Mouse (Mus musculus): ENCODE data around the gene Tmc8. TPM values are rescaled to one million over a fixed set of nuclear protein-coding genes. Genes with fewer than 3 reads are reported as not detected.
"Not testable (repeated sequence)": the region's sequence is repeated elsewhere in the genome, so short reads cannot be mapped to it uniquely, and the experiment has no call there.

The Tmc8 gene
- total RNA-seq, 2 experiments from 2014 or later, result 1.0 TPM

DNA sequence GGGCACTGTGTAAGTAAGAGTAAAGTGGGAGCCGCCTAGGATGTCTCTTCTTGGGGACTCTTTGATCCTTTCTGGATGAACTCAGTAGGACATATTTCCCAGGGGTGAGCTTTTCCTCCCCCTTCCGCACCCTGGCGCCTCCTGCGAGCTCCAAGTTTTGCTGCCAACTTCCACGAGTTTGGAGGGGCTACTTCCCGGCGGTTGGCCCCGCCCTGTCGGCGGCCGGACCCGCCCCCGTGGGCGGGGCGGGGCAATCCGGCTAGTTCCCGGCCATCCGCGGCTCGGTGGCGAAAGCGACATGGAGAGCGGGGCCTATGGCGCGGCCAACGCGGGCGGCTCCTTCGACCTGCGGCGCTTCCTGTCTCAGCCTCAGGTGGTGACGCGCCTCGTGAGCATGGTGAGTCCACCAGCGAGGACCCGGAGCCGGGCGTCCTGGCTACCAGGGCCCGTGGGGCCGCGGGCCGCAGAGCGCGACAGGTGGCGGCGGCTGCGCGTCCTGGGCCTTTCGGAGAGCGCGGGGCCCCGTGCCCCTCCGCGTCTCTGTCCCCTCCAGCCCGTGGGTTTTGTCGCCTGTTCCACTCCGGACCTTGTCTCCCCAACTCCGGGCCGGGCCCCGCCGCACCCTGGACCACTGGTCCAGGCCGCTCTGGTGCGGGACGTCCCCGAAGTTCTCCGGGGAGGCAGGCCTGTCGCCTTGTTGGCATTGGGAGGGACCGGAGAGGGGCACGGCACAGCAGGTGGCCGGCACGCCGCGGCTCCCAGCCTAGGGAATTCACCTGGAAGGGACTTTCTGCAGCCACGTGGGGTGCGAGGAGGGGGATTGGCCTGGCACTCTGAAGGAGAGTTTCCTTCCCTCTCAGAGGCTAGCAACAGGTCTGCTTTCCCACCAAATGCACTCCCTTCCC, 27.8 kb downstream of the Tmc8 start, which contains the start of the genes Gm20708 and Syngr2:
Gene Gm20708, plus strand, starts transcription at position 262 of the 905 bp plus-strand sequence.
Gene Syngr2, plus strand, starts transcription at position 262 of the 905 bp plus-strand sequence.
- Histone ChIP-seq H3K4me3 (peak within 1 kb of the TSS; percentile 92), H3K27ac (peak within 1 kb of the TSS; percentile 97)
- no peak for TF ChIP-seq CTCF (IDR thresholded peaks at IDR 0.05)
- intact Hi-C loops (cut with DNase I), result no loop called here
- DNase-seq, result peak; percentile 87

DNA sequence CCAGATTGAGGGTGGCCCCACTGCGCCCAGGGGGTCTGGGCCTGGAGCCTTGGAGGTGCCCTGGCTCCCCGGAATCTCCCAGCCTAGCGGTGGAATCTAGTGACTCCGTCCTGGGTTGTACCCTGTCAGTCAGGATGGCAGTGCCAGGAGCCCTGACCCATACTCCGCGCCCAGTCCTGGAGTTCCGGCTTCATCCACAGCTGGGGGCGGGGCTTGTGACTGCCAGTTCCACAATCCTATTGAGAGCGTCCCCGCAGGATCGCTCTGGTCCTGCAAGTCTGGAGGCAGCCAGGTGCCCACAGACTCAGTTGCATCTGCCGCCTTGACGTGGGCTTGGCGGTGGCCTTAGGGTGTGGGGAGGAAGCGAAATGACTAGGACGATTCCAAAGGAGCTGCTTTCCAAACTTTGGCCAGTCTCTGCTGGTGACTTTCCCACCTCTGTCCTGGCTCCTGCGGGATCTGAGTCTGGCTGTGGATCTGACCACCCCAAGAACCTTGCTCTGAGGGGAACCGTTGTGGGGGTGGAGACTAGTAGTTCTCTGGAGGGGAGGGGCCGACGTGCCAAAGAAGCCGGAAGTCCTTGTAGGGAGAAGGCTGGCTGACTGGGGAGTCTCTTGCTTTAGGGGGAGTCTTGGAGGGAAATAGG, 28.6 kb downstream of the Tmc8 start:
- Histone ChIP-seq H3K27ac (peak overlapping the region; percentile 97), H3K4me3 (peak overlapping the region; percentile 92)
- peak; percentile 95 for DNase-seq
- intact Hi-C loops (cut with DNase I), result no loop called here
- peak; percentile 49 for TF ChIP-seq CTCF (IDR thresholded peaks at IDR 0.05)

DNA sequence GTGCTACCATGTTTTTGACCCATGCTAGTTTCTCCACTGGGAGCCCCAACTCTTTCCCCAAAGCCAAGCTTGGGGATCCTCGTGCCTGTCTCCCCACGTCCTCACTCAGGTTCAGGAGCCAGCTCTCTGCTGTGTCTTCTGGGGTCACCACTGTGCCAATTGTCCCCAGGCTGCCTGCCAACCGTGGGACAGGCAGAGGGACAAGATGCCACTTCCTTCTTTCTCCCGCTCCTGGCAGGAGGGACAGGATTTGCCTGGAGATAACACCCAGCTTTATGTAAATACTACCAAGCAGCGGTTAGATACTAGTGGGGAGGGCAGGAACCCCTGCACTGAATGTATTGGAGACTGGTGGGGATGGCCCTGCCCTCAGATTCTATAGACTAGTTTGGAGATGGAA, 32.0 kb downstream of the Tmc8 start:
- H3K27ac ChIP-seq, result peak overlapping the region; percentile 97
- intact Hi-C loops (cut with DNase I), result no loop called here
- peak overlapping the region; percentile 60 for H3K4me3 ChIP-seq
- peak; percentile 68 for DNase-seq
- TF ChIP-seq CTCF (IDR thresholded peaks at IDR 0.05), result no peak

DNA sequence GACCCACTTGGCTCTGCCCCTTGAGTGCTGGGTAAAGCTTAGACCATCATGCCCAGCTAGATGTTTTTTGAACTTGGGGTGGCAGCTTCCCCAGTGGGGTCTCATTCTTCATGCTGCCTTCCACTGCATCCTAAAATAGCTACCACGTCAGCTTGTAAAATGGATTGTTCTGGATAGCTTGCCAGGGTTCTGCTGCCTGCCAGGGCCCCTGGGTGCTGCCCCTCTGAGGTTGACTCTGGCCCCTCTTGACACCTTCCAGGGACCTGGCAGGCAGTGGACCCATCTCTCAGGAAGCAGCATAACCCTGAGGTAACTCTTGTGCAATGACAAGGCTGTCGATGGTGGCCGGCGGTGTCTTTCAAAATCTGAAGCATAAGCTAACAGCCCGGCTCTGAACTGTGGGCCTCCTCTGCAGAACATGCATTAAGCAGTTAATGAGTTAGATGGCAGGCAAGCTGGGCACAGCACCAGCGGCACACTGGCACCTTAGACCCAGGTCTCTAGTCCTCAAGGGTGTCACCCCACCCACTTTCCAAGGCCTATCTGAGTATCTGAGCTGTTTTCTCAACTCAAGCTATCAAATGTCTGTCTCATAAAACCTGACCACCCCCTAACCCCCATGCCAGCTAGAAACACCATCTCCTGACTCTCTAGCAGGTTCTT, 33.0 kb downstream of the Tmc8 start:
- intact Hi-C loops (cut with DNase I), result no loop called here
- peak; percentile 78 for DNase-seq
- no peak for TF ChIP-seq CTCF (IDR thresholded peaks at IDR 0.05)
- H3K27ac ChIP-seq, result peak overlapping the region; percentile 97
- peak overlapping the region; percentile 60 for H3K4me3 ChIP-seq

DNA sequence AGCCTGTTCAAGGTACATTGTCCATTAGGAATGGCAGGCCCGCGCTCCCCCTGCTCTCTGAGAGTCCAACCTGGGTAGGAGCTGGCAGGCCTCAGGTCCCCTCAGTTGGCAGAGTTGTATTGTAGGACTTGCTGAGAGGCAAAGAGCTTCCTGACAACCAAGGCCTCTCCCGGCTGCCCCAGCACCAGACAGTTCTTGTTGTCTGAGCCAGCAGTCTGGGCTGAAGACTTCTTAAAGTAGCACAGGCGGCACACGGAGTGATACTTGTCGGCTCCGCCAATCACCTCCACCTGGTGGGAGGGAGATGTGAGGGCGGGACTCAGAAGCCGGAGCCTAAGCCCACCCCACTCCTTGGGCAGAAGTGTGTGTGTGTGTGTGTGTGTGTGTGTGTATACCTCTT, 34.0 kb downstream of the Tmc8 start:
- Histone ChIP-seq H3K27ac (peak overlapping the region; percentile 97), H3K4me3 (peak overlapping the region; percentile 60)
- intact Hi-C loops (cut with DNase I), result not testable (repeated sequence)
- DNase-seq, result peak; percentile 69

DNA sequence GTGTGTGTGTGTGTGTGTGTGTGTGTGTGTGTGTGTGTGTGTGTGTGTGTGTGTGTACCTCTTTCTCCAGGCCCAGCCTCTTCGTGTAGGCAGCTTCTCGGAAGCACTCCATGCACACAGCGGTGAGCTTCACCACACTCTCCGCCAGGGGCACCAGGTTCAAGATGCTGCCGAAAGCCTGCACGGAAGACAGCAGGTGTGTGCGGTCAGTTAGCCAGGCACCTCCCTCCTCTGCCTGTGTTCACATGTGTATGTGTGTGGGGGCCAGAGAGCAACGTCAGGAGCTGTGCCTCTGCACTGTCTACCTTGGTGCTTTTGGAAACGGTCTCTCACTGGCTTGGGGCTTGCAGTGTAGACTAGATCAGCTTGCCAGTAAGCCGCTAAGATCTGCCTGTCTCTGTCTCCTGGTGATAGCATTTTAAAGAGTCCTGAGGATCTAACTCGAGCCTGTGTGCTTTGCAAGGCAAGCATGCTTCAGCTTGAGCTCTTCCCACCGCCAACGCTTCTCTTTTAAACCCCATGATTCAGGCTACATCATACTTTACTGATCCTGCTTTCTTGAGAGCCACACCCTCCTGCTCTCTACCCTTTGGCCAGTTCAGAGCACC, 34.6 kb downstream of the Tmc8 start:
- peak overlapping the region; percentile 62 for H3K4me3 ChIP-seq
- intact Hi-C loops (cut with DNase I), result no loop called here
- DNase-seq, result peak; percentile 48
- H3K27ac ChIP-seq, result peak overlapping the region; percentile 97
- TF ChIP-seq CTCF (IDR thresholded peaks at IDR 0.05), result no peak

GRCm38 (mm10) chr11:117819095-117819494, 37.2 kb downstream of the Tmc8 start:
- H3K27ac ChIP-seq, result peak overlapping the region; percentile 97
- no peak for TF ChIP-seq CTCF (IDR thresholded peaks at IDR 0.05)
- H3K4me3 ChIP-seq, result peak overlapping the region; percentile 48
- DNase-seq, result peak; percentile 88
- intact Hi-C loops (cut with DNase I), result no loop called here

DNA sequence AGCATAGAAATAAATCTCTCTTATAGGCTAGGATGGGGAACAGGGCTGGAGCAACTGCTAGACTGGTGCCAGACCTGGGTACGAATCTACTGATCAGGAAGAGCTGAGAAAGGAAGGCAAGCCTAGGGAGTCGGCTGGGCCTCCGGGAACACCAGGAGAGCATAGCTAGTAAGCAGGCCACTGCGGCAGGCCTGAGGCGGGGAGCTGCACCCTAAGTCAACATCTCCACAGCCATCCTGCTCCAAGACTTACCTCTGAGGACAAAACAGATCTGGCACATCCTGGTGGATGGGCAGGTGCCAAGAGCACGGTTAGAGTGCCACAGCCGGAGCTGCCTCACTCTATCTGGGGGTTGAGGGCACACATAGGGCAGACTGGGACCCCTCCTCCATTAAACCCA, 38.3 kb downstream of the Tmc8 start:
- Histone ChIP-seq H3K4me3 (no peak overlapping the region), H3K27ac (peak overlapping the region; percentile 97)
- no peak for TF ChIP-seq CTCF (IDR thresholded peaks at IDR 0.05)
- peak; percentile 34 for DNase-seq
- intact Hi-C loops (cut with DNase I), result no loop called here

GRCm38 (mm10) chr11:117821868-117822267, 40.0 kb downstream of the Tmc8 start:
- intact Hi-C loops (cut with DNase I), result no loop called here
- no peak for TF ChIP-seq CTCF (IDR thresholded peaks at IDR 0.05)
- H3K4me3 ChIP-seq, result no peak overlapping the region
- peak; percentile 21 for DNase-seq
- H3K27ac ChIP-seq, result peak overlapping the region; percentile 97

GRCm38 (mm10) chr11:117822728-117823241, 40.9 kb downstream of the Tmc8 start:
- peak; percentile 58 for DNase-seq
- TF ChIP-seq CTCF (IDR thresholded peaks at IDR 0.05), result no peak
- intact Hi-C loops (cut with DNase I), result no loop called here
- no peak overlapping the region for H3K4me3 ChIP-seq
- peak overlapping the region; percentile 97 for H3K27ac ChIP-seq

DNA sequence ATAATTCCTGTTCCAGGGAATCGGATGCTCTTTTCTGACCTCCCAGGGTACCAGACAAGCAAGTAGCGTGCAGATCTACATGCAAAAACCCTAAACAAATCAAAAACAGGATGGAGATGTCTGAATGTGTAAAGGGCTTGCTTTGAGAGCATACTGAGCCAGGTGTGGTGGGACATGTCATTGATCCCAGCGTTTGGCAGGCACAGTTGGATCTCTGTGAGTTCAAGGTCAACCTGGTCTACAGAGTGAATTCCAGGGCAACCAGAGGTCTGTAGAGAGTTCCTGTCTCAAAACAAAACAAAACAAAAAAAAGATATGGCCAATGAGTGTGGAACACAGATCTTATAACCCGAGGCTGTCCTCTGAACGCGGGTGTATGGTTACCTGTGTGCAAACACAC, 41.5 kb downstream of the Tmc8 start:
- TF ChIP-seq CTCF (IDR thresholded peaks at IDR 0.05), result no peak
- H3K27ac ChIP-seq, result peak overlapping the region; percentile 97
- no peak for DNase-seq
- intact Hi-C loops (cut with DNase I), result no loop called here
- no peak overlapping the region for H3K4me3 ChIP-seq
